Mouse (Mus musculus): ENCODE results near the gene Trim2. TPM values are rescaled to one million over a fixed set of nuclear protein-coding genes. Genes with fewer than 3 reads are reported as not detected.

Gene Trim2
- polyA plus RNA-seq, 1 experiment from 2014 or later: 37.7 TPM

GRCm38 (mm10) chr3:84180304-84180703, 126.4 kb downstream of the Trim2 start:
- DNase-seq (ENCODE audit: low spot score) (no peak), ATAC-seq (replicated peaks; ENCODE audit: insufficient number of reproducible peaks, low FRiP score, low TSS enrichment, low read depth) (no peak)
- no peaks in the 10 kb centered on the region for H3K4me1 ChIP-seq (ENCODE audit: control insufficient read depth, insufficient read depth, low read length)
- no peaks in the 10 kb centered on the region for H3K9me3 ChIP-seq (replicated peaks; ENCODE audit: control insufficient read depth, low read length)
- no peak overlapping the region for H3K9ac ChIP-seq (replicated peaks; ENCODE audit: low read length)
- H3K36me3 ChIP-seq (replicated peaks; ENCODE audit: control insufficient read depth, insufficient read depth, low read depth, low read length): no peaks in the 10 kb centered on the region
- no peak overlapping the region for H3K4me2 ChIP-seq (ENCODE audit: low read depth, low read length)
- 81% methylated on average over 2 of the region's 2 CpGs for WGBS
- no peaks in the 10 kb centered on the region for H3K27me3 ChIP-seq (ENCODE audit: control insufficient read depth, insufficient read depth, low read length)
- H3K4me3 ChIP-seq (ENCODE audit: low read depth, low read length): no peak overlapping the region
- H3K27ac ChIP-seq (replicated peaks; ENCODE audit: low read depth, low read length): no peak overlapping the region

GRCm38 (mm10) chr3:84177834-84178233, 128.8 kb downstream of the Trim2 start:
- no peak for DNase-seq (ENCODE audit: low spot score)
- H3K4me3 ChIP-seq (ENCODE audit: low read depth, low read length): no peak overlapping the region
- H3K9ac ChIP-seq (replicated peaks; ENCODE audit: low read length): no peak overlapping the region
- H3K4me2 ChIP-seq (ENCODE audit: low read depth, low read length): no peak overlapping the region
- WGBS: 75% methylated on average over 2 of the region's 2 CpGs
- no peaks in the 10 kb centered on the region for H3K4me1 ChIP-seq (ENCODE audit: control insufficient read depth, insufficient read depth, low read length)
- no peak for ATAC-seq (replicated peaks; ENCODE audit: insufficient number of reproducible peaks, low FRiP score, low TSS enrichment, low read depth)
- no peaks in the 10 kb centered on the region for H3K9me3 ChIP-seq (replicated peaks; ENCODE audit: control insufficient read depth, low read length)
- no peaks in the 10 kb centered on the region for H3K27me3 ChIP-seq (ENCODE audit: control insufficient read depth, insufficient read depth, low read length)
- no peak overlapping the region for H3K27ac ChIP-seq (replicated peaks; ENCODE audit: low read depth, low read length)
- H3K36me3 ChIP-seq (replicated peaks; ENCODE audit: control insufficient read depth, insufficient read depth, low read depth, low read length): no peaks in the 10 kb centered on the region

DNA sequence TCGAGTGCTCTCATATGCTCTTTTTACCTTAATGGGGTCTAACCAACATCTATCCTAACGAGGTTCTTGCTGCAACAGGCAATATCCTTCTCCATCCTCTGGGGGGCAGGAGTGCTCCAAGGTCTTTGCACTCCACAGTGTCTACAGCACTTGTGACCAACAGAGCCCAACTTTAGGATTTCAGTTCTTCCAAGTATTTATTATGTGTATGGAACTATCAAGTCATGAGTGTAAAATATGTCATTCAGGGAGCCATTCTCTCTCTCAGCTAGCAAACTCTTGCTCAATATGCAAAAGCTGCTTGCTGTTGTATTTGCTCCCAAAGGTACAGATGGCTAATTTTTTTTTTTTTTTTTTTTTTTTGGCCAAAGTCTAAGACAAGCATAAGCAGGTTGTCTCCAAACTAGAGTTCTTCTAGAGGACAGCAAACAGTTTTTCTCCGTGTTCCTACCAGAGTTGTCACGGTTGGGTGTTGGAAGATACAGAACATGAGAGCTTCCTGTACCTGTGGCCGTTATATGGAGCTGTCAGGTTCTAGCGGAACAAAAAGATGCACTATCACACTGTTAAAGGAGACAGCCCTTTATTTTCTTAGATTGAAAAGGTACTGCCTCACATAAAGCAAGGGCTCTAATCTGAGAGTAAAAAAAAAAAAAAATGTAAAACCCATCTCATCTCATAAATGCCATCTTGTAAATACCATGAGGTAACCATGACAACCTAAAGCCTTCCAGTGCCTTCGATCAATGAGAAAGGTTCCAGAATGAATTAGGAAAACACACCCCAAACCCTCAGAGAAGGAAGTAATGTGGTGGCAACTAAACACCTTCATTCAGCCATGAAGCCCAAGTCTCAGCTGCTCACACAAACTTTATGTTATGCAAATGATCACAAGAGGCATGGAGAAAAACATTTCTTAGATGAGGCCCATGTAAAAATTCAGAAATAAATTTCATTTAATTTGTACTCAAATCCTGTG, 131.1 kb downstream of the Trim2 start:
- ATAC-seq (replicated peaks; ENCODE audit: insufficient number of reproducible peaks, low FRiP score, low TSS enrichment, low read depth) (0 out of 2 replicates have a peak, but pooled peaks have one; percentile 59), DNase-seq (ENCODE audit: low spot score) (peak; percentile 85)
- Histone ChIP-seq H3K4me3 (ENCODE audit: low read depth, low read length) (no peak overlapping the region), H3K9ac (replicated peaks; ENCODE audit: low read length) (no peak overlapping the region), H3K4me1 (ENCODE audit: control insufficient read depth, insufficient read depth, low read length) (no peaks in the 10 kb centered on the region), H3K9me3 (replicated peaks; ENCODE audit: control insufficient read depth, low read length) (no peaks in the 10 kb centered on the region), H3K27ac (replicated peaks; ENCODE audit: low read depth, low read length) (no peak overlapping the region), H3K36me3 (replicated peaks; ENCODE audit: control insufficient read depth, insufficient read depth, low read depth, low read length) (no peaks in the 10 kb centered on the region), H3K27me3 (ENCODE audit: control insufficient read depth, insufficient read depth, low read length) (no peaks in the 10 kb centered on the region), H3K4me2 (ENCODE audit: low read depth, low read length) (no peak overlapping the region)
- WGBS: 55% methylated on average over 7 of the region's 7 CpGs

- Histone ChIP-seq H3K4me1 (ENCODE audit: control insufficient read depth, insufficient read depth, low read length) (no peaks in the 10 kb centered on the region), H3K27ac (replicated peaks; ENCODE audit: low read depth, low read length) (no peak within 1 kb of the TSS), H3K36me3 (replicated peaks; ENCODE audit: control insufficient read depth, insufficient read depth, low read depth, low read length) (no peaks in the 10 kb centered on the region), H3K4me3 (ENCODE audit: low read depth, low read length) (no peak within 1 kb of the TSS), H3K9ac (replicated peaks; ENCODE audit: low read length) (no peak within 1 kb of the TSS), H3K4me2 (ENCODE audit: low read depth, low read length) (no peak within 1 kb of the TSS), H3K27me3 (ENCODE audit: control insufficient read depth, insufficient read depth, low read length) (no peaks in the 10 kb centered on the region), H3K9me3 (replicated peaks; ENCODE audit: control insufficient read depth, low read length) (no peaks in the 10 kb centered on the region)
- WGBS: 80% methylated on average over 11 of the region's 11 CpGs
- DNase-seq (ENCODE audit: low spot score) (no peak), ATAC-seq (replicated peaks; ENCODE audit: insufficient number of reproducible peaks, low FRiP score, low TSS enrichment, low read depth) (no peak)
Measured at GRCm38 (mm10) chr3:84173581-84174154, 133.0 kb downstream of the Trim2 start, which contains the start of gene Gm6525. Gm6525 (plus strand) TSS chr3:84174104.

- H3K4me3 ChIP-seq (ENCODE audit: low read depth, low read length): no peak overlapping the region
- H3K27ac ChIP-seq (replicated peaks; ENCODE audit: low read depth, low read length): no peak overlapping the region
- no peak overlapping the region for H3K9ac ChIP-seq (replicated peaks; ENCODE audit: low read length)
- H3K27me3 ChIP-seq (ENCODE audit: control insufficient read depth, insufficient read depth, low read length): no peaks in the 10 kb centered on the region
- ATAC-seq (replicated peaks; ENCODE audit: insufficient number of reproducible peaks, low FRiP score, low TSS enrichment, low read depth): no peak
- no peaks in the 10 kb centered on the region for H3K36me3 ChIP-seq (replicated peaks; ENCODE audit: control insufficient read depth, insufficient read depth, low read depth, low read length)
- no peak overlapping the region for H3K4me2 ChIP-seq (ENCODE audit: low read depth, low read length)
- 54% methylated on average over 11 of the region's 11 CpGs for WGBS
- H3K9me3 ChIP-seq (replicated peaks; ENCODE audit: control insufficient read depth, low read length): no peaks in the 10 kb centered on the region
- no peak for DNase-seq (ENCODE audit: low spot score)
- no peaks in the 10 kb centered on the region for H3K4me1 ChIP-seq (ENCODE audit: control insufficient read depth, insufficient read depth, low read length)
Measured at GRCm38 (mm10) chr3:84172406-84172805, 134.3 kb downstream of the Trim2 start.

- Histone ChIP-seq H3K4me2 (ENCODE audit: low read depth, low read length) (no peak overlapping the region), H3K27me3 (ENCODE audit: control insufficient read depth, insufficient read depth, low read length) (no peaks in the 10 kb centered on the region), H3K36me3 (replicated peaks; ENCODE audit: control insufficient read depth, insufficient read depth, low read depth, low read length) (no peaks in the 10 kb centered on the region), H3K9ac (replicated peaks; ENCODE audit: low read length) (no peak overlapping the region), H3K4me3 (ENCODE audit: low read depth, low read length) (no peak overlapping the region), H3K27ac (replicated peaks; ENCODE audit: low read depth, low read length) (no peak overlapping the region), H3K9me3 (replicated peaks; ENCODE audit: control insufficient read depth, low read length) (no peaks in the 10 kb centered on the region), H3K4me1 (ENCODE audit: control insufficient read depth, insufficient read depth, low read length) (no peaks in the 10 kb centered on the region)
- DNase-seq (ENCODE audit: low spot score) (no peak), ATAC-seq (replicated peaks; ENCODE audit: insufficient number of reproducible peaks, low FRiP score, low TSS enrichment, low read depth) (no peak)
- WGBS: 66% methylated on average over 8 of the region's 8 CpGs
Measured at GRCm38 (mm10) chr3:84169393-84170005, 137.2 kb downstream of the Trim2 start.

DNA sequence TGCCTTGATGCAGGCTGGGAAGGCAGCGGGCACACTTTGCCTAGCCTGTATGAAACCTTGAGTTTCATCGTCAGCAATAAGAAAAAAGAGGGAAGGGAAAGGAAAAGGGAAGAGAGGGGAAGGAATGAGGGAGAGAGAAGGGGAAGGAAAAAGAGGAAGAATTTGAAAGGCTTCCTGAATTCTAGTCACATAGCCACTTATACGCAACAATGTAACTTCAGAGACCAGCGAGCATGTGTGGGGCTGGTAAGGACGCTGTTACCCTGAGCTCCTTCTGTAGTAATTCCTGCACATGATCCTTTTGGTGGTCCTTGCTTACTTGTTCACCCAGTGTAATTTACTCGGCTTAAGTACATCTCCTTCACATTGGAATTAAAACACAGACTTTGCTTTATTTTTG, 137.7 kb downstream of the Trim2 start:
- WGBS: 91% methylated on average over 6 of the region's 6 CpGs
- Histone ChIP-seq H3K4me1 (ENCODE audit: control insufficient read depth, insufficient read depth, low read length) (no peaks in the 10 kb centered on the region), H3K9me3 (replicated peaks; ENCODE audit: control insufficient read depth, low read length) (no peaks in the 10 kb centered on the region), H3K27me3 (ENCODE audit: control insufficient read depth, insufficient read depth, low read length) (no peaks in the 10 kb centered on the region), H3K27ac (replicated peaks; ENCODE audit: low read depth, low read length) (no peak overlapping the region), H3K9ac (replicated peaks; ENCODE audit: low read length) (no peak overlapping the region), H3K36me3 (replicated peaks; ENCODE audit: control insufficient read depth, insufficient read depth, low read depth, low read length) (no peaks in the 10 kb centered on the region), H3K4me3 (ENCODE audit: low read depth, low read length) (no peak overlapping the region), H3K4me2 (ENCODE audit: low read depth, low read length) (no peak overlapping the region)
- DNase-seq (ENCODE audit: low spot score) (no peak), ATAC-seq (replicated peaks; ENCODE audit: insufficient number of reproducible peaks, low FRiP score, low TSS enrichment, low read depth) (no peak)

DNA sequence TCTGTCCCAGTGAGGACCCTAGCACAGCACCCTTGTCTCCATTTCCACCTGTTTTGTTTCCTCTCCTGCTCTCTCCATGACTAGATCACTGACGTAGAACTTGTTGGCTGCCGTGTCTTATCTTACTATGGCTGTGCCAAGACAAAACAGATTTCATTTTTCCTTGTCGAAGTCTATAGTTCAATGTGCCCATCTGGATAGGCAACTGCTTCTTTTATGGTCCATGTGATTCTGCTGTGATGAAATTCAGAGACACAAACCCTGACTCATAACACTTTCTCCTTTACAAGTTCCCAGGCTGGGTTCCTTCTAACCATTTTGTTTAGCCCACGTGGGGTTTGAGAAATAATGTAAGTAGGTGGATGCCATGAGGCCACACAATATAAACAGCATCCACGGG, 140.6 kb downstream of the Trim2 start:
- no peak overlapping the region for H3K27ac ChIP-seq (replicated peaks; ENCODE audit: low read depth, low read length)
- no peak overlapping the region for H3K4me2 ChIP-seq (ENCODE audit: low read depth, low read length)
- ATAC-seq (replicated peaks; ENCODE audit: insufficient number of reproducible peaks, low FRiP score, low TSS enrichment, low read depth) (no peak), DNase-seq (ENCODE audit: low spot score) (no peak)
- no peak overlapping the region for H3K9ac ChIP-seq (replicated peaks; ENCODE audit: low read length)
- H3K27me3 ChIP-seq (ENCODE audit: control insufficient read depth, insufficient read depth, low read length): no peaks in the 10 kb centered on the region
- no peaks in the 10 kb centered on the region for H3K36me3 ChIP-seq (replicated peaks; ENCODE audit: control insufficient read depth, insufficient read depth, low read depth, low read length)
- H3K4me3 ChIP-seq (ENCODE audit: low read depth, low read length): no peak overlapping the region
- H3K9me3 ChIP-seq (replicated peaks; ENCODE audit: control insufficient read depth, low read length): no peaks in the 10 kb centered on the region
- H3K4me1 ChIP-seq (ENCODE audit: control insufficient read depth, insufficient read depth, low read length): no peaks in the 10 kb centered on the region
- WGBS: 91% methylated on average over 5 of the region's 5 CpGs
